Mouse (Mus musculus) adrenal gland, adult 8-10 months (tissue): ENCODE data around the gene Cyb5rl. TPM values are rescaled to one million over a fixed set of nuclear protein-coding genes. Genes with fewer than 3 reads are reported as not detected.
"Not testable (repeated sequence)": the region's sequence is repeated elsewhere in the genome, so short reads cannot be mapped to it uniquely, and the experiment has no call there.

Experiments used
- DNase-seq: peaks from one replicate; pipeline ENCODE4 v3.0.0; 2022
- total RNA-seq, 4 experiments: library from RNA; stranded (reverse); gene quantifications; 2 replicates each; pipeline ENCODE4 v1.2.4; 2022

Gene Cyb5rl
- total RNA-seq, 4 experiments from 2014 or later = 28.6 to 43.4 (median 29.7) TPM

DNA sequence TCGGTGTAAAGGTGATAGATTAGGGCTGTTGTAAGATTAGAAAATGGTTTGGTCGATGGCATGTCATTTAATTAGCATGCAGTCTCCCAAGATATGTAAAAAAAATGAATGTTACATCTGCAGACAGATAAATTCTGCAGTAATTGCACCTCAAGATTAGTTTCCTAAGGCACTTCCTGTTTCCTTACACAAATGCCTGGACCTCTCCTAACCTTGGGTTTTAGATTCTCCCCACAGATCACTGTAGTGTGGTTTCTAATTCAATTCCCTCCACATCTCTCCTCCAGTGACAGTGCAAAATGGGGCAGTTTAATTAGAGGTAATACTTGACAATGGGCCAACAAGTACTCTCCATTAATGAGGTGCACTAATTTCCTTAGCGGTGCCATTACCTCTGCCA is 3.6 kb upstream of the Cyb5rl start:
- no peak for DNase-seq

DNA sequence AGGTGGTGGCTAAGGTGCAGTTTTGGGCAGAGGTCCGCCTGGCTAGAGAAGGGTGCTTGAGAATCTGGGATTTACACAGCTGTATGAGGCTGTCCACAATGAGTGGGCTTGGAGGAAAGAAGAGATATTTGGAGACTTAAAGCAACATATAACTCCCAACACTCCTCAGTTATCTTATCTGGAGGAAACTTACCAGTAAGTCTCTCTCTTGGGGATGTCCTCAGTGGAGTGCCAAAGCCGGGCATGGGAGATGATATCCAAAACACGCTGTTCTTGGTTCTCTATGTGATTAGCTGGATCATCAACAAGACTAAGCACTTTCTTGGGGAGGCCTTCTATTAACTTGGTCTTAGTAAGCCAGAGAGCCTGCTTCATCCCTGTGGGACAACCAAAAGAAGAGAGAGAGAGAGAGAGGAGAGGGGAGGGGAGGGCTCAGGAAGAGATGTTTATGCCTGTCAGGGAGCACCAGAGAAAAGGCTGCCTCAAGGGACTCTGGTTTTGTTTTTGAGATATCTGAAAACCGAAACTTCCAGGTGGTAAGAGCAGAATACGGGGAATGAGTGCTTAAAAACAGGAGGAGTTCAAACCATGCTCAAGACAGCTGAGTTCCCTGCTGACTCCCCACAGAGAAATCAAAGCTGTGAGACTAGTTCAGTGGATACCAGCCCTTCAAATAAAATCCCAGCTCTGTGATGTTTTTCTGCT is 2.2 kb upstream of the Cyb5rl start:
- DNase-seq = no peak

DNA sequence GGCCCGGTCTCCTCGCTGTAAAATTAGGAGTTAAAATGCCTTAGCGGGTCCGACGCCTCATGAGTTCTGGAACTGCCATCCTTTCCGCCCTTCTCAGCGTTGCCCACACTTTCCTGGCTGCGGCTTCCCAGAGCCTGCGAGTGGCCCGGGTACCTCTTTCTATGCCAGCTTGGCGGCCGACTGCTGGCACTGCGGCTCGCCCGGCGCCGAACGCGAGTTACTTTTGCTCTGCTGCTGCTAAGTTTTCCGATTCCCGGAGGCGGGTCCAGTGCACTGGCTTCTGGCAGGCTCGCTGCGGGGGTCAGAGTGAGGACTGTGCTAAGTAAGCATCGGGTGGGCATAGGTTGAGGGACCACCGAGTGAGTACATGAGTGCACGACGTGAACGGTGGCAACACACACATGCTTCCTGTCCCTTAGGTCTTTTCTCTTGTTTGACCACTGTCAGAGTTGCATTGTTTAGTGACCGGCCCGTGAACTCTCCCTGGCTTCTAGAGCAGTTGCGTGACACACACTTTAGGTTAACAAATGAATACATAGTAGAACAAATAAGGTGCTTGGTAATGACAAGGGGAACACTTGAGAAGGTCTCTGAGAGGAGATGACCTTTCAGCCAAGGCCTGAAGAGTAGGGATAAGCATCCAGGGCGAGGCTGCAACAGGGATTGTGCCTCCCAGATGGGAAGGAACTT is 508 bp downstream of the Cyb5rl start:
- DNase-seq = no peak

DNA sequence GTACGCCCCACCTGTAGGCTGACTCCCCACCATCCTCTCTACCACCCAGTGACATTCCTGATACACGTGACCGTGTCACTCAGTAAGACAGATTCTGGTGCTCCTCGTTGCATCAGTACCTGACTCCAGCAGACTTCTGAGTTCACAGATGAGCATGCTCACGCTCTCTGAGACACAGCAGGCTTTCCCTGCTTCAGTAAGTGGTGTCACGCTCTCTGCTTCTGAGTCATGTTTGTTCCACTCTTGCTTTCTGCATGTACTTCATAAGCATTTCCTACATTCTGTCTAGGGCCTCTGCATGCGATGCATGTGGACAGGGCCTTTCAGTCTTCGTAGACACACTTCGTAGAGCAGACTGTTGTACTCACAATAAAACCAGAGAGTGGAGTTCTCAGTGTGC is 5.6 kb downstream of the Cyb5rl start:
- no peak for DNase-seq

DNA sequence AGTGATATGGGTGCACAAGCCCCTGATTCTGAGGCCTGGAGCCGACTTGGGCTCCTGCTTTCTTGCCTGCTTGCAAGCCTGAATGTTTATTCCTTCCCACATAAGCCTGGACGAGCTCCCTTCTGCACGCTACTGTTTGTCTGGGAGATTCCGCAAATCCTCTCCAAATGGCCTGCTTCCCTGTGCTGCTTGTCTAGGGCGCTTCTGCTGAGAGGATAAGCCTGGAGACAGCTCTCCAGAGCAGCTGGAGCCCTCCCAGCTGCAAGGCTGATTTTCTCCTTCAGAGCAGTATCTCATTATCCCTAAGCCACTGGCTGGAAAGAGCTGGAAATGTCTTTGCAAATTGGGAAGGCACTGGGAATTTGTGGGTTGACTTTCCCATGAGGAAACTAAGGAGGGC is 8.7 kb downstream of the Cyb5rl start:
- no peak for DNase-seq

DNA sequence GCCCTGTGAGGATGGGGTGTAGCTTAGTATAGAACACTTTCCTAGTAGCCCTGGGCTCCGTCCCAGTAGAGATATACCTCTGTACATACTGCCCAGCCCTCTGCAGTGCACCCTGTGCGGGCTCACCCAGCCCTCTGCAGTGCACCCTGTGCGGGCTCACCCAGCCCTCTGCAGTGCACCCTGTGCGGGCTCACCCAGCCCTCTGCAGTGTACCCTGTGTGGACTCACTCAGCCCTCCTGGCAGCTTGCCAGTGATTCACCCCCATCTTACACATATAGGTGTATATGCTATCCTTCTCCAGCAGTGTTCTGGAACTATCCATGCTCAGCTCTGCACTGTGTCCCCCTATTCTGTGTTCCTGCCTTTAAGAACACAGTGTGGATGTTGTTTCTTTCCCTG is 12.1 kb downstream of the Cyb5rl start:
- no peak for DNase-seq

DNA sequence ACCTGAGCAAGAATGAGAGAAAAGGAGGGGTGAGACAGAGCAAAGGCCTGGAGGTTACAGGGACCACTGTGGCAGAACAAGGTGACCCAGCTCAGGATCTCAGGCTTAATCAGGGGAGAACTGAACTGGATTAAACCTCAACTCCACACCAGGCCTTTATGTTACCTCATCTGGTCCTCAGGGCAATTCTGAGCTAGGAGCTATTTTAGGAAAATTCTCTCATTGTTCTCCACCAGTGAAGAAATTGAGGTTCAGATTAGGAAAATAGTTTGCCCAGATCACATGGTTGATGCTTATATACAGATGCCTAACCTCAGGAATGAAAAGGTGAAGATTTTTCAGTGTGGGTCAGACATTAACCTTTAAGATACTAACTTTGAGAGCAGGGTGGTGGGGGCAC is 12.9 kb downstream of the Cyb5rl start:
- no peak for DNase-seq

DNA sequence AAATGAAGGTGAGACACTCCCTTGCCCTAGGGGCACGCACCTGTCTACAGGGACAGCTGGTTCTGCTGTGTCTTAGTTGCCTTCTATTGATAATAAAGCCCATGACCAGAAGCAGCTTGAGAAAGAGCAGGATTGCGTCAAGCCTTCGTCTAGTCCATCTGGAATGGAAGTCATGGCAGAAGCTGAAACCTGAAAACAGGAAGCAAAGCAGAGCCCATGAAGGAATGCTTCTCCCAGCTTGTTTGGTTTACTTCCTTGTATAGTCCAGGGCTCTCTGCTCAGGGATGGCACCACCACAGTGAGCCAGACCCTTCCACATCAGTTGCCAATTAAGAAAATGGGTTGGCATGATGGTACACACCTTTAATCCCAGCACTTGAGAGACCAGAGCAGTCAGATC is 15.4 kb downstream of the Cyb5rl start:
- no peak for DNase-seq

DNA sequence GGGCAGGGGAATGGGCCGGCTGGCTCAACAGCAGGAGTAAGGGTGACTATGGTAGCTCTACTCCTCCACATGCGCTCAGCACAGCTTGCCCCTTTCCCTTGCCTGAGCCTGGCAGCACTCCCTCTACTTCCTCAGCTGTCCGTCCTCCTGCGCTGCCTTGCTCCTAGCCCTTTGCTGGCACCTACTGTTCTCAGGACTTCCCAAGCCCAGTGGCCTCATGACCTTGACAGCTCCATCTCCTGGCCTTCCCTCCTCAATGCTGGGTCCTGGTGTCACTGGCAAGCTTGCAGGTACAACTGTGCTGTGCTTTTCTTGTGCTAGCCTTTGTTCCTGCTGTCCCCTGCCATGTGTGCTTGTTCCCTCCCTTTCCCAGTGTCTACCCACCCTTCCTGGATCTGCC is 16.3 kb downstream of the Cyb5rl start:
- no peak for DNase-seq

DNA sequence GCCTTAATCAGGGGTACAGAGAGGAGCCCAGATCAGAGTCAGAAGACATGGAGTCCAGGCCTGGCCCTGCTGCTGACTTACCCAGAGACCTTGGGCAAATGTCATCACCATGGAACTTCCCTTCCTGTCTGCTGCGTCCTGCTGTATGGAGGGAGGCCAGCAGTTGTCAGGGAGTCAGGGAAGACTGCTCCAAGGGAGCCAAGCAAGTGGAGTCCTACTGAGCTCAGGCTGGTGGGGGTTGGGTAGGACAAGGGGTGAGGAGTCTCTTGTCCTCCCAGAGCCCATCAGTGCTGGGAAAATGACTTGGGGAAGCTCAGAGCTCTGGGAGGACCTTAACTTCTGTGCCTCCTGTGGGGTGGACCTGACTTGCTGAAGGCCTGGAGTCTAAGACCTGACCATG is 17.6 kb downstream of the Cyb5rl start:
- DNase-seq = peak; percentile 69

DNA sequence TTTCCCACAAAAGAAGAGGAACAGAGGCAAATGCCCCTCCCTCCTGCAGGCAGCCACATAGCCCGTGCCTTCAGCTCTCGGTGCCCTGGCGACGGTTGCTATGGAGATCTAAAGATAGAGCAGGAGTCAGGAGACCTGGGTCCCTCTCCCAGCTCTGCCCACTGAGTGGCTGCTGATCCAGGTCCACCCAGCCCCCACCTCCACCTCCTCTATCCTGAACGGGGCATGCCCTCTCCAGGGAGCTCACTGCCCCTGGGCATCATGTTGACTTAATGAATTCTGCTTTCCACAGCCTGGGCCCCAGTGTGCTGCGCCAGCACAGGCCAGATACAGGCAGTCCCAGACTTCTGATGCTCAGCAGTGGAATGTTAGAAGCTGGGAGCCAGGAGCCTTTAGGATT is 18.1 kb downstream of the Cyb5rl start:
- peak; percentile 60 for DNase-seq

DNA sequence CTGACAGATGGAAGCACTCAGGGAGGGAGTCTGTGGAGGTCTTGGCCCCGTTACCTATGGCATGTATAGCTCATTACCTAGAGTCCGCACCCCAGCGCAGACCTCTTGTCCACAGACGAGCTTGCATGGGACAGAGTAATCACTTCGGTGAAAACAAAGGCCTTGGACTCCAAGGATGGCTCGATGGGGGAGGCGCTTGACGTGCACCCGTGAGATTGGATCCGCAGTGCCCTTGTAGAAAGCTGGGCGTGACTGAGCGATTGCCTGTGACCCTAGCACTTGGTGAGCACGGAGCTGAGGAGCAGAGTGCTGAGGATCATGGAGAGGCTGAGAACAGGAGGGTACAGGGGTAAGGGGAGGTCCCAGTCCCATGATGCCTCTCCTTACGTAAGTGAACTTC is 24.9 kb downstream of the Cyb5rl start:
- DNase-seq = peak; percentile 84

DNA sequence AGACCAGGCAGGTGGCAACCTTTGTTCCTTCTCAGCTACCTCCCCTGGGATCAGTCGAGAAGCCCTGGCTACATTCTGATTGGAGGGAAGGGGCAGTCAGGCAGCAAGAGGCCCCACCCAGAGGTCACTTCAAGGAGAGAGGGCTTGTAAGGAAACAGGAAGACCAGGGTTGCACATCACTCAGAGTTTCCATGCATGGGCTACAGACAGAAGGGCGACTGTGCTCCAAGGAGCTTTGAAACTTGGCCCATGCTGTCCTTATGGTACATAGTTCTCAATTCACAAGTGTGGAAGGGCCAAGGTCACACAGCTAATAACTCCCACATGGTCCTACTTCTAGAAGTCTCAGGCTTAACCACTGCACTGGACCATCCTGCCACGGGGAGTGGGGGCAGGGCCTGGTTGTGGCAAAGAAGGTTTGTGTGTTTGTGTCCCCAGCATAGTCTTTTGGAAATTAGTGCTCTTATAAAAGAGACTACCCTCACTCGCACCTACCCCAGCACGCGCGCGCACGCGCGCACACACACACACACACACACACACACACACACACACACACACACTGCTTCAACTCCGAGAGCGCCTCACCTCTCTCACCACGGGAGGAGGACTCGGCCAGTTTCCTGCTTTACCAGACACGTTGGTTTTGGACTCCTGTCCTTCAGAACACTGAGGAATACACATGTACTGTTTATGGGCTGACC is 27.8 kb downstream of the Cyb5rl start:
- DNase-seq = no peak

DNA sequence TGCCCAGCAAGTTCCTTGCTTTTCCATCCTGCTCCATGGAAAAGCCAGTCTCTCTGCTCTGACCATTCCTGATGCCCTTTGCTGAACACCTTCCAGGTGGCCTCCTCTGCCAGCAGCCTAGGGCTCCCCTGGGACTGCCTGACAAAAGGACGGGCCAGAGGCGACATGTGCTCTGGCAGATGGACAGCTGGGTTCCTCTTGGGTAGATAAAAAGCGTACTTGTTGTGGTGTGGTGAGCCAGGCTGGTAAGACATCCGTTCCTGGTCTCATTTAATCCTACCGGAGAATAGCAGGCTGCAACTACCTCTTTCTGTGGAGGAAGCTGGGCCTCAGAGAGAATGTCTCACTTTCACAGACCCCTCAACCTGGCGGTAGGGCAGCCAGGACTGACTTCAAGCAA is 29.3 kb downstream of the Cyb5rl start:
- no peak for DNase-seq

DNA sequence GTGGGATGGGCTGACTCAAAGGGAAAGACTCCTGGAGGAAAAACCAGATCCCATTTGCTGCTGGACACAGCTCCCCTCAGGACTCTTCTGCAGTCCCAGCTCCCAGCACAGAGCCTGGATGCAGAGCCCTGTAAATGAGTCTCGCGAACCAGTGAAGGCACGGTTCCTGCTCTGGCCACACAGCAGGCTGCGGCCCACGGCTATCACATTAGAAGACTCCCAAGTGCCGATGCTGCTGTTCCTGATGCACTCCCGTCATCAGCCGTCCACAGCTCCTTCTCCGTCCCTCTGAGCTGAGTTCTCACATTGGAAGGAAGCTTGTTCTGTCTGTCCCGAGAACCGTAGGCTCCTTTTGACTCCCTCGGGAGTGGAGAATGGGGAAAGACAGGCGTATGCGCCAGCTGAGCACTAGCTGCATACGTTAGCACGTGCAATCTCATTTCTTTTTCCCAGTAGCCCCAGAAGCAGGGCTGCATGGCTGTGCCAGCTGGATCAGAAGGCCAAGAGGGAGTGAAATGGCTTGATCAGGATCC is 30.1 kb downstream of the Cyb5rl start, which contains the start of gene Cdcp2:
Gene Cdcp2 (plus strand): TSS at position 51 of the 533 bp plus-strand sequence.
- DNase-seq = no peak

DNA sequence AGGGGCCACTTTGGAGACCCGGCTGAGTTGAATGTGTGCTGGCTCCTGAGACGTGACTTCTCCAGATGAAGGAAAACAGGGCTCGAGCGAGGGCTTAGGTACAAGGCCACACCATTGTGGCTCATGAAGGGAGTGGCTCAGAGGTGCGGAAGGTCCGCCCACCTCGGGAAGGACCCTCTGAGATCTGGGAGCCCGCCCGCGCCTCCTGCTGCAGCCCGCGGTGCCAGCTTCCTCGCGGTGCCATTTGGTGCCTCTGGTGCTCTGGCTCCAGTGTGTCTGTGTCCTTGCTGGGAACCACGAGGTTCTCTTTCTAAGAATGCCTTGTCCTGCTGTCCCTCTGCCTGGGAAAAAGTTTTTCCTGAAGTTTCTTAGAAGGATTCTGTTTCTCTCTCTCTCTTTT is 31.1 kb downstream of the Cyb5rl start:
- DNase-seq = no peak

DNA sequence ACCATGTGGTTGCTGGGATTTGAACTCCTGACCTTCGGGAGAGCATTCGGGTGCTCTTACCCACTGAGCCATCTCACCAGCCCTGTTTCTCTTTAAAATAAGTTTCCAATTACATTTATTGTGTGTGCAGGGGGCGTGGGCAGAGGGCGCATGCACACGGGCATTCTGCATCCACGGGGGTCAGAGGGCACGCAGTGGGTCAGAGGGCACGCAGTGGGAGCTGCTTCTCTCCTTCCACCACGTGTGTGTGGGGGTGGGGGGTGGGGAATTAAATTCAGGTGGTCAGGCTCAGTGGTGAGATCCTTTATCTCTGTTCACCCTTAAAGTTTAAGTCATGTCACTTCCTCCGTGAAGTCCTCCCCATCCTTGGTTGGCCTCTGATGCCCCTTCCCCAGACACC is 31.6 kb downstream of the Cyb5rl start:
- no peak for DNase-seq

DNA sequence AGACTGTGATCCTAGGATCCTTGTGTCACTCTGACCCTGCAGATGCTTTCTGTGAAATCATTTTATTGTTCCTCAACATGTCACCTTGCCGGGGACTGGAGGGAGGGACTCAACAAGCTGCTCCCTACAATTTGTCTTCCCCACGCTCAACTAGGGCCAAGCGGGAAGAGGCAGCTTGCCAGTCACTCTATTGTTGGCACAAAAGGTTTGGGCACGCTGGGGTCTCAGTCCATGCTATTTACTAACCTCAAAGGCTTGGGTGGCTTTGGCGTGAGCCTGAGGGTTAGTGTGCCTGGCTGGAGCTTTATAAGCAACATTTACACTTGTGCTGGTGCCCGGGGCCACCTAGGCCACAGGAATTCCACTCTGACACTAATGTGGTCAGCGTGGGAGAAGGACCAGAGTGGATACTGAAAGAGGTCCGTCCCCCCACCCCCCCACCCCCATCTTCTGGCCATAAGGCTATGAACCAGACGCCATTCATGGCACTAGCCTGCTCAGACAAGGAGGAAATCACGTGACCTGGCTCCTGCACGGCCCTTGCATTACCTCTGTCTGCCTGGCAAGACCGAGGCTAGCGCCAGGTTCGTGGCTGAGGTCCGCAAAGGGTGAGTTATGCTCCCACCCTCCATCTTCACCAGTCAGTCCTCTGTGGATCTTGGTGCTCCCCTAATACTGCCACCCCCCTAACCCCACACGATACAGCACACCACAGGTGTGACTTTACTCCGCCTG is 32.2 kb downstream of the Cyb5rl start:
- no peak for DNase-seq

DNA sequence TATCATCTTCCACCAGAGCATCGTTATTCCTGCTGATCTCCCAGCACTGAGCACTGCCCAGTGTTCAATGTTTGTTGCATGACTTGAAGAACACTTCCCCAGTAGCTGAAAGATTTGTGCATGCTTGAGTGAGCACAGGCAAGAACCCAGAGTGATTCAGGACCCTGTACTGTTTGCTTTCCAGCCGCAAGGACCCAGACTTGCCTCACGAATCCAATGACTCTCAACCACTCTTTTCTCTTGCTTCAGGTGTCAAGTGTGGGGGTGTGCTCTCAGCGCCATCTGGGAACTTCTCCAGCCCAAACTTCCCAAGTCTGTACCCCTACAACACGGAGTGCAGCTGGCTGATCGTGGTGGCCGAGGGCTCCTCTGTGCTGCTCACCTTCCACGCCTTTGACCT is 35.4 kb downstream of the Cyb5rl start:
- no peak for DNase-seq

DNA sequence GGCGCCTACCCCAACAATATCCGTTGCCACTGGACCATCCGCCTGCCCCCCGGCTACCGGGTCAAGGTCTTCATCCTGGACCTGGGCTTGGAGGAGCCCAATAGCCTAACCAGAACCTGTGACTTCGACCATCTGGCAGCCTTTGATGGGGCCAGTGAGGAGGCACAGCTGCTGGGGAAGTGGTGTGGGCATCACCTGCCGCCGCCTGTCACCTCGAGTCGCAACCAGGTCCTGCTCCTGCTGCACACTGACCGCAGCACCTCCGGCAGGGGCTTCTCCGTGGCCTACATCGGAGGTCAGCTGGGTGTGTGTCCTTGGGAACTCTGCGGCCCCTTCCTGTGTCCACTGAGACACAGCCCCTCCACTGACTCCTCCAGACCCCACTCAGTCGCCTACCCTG is 40.0 kb downstream of the Cyb5rl start:
- no peak for DNase-seq

DNA sequence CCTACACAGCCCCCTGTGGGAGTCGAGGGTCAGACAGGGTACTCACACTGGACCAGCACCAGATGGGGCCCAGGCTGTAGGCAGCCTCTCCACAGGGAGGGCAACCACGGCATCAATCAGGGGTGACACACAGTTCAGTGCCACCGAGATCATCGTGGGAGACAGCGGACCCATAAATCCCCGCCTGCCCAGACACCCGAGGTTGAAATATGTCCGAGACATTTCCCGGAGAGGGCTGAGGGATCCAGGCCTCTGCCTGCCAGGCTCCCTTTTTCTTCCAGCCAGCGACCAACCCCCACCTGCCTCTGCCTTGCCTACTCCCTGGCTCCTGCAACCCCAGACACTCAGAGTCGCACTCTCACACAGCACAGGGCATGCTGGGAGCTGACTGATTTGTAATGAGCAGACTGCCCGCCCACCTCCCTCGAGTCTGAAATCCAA is 41.5 kb downstream of the Cyb5rl start:
- DNase-seq = no peak

DNA sequence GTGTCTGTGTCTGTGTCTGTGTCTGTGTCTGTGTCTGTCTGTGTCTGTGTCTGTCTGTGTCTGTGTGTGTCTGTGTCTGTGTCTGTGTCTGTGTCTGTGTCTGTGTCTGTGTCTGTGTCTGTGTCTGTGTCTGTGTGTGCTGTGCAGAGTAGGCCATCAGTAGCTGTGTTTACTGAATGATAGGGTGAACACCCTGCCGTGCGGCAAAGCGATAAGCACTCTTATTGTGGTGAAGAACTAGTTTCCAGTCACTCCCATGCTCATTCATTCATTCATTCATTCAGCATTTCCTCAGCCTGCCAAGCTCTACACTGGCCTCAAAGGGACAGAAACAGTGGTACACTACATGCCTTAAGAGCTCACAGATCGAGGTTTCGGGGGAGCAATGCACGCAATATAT is 42.4 kb downstream of the Cyb5rl start:
- DNase-seq = not testable (repeated sequence)

DNA sequence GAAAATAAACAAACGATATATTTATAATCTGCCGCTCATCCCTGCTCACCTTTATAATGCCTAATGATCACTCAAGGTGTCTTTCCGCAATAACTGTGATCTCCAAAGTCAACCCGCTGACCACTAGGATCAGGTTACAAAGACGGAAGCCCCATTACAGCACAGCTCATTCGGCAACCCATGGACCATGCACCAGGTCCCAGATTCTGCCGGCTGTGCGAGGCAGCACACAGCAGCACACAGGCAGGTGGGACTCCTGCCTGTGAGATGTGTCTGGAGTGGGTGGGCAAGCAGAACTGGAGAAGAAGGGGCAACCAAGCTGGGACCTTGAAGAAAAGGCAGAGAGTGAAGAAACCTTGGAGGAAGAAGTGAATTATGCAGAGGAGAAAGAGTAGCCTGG is 47.5 kb downstream of the Cyb5rl start:
- no peak for DNase-seq
